Mouse (Mus musculus) cortical plate, adult 2 months (tissue): ENCODE results near the gene Csmd2.

ENCODE experiments used
- CTCF ChIP-seq: fragments of 200-500 bp; IDR thresholded peaks from 2 replicates; pipeline ENCODE4 v1.5.1; 2011; ENCODE audit warnings: mild to moderate bottlenecking, control low read depth, low read length; ENCODE audit not compliant: insufficient read depth; ENCODE audit errors: extremely low read depth
- POLR2A ChIP-seq: fragments of 200-500 bp; IDR thresholded peaks from 2 replicates; pipeline ENCODE4 v1.6.1; 2011; ENCODE audit warnings: mild to moderate bottlenecking, low read length, control low read depth; ENCODE audit not compliant: insufficient read depth; ENCODE audit errors: extremely low read depth

GRCm38 (mm10) chr4:128514496-128514895, 526.8 kb downstream of the Csmd2 start:
- no peak for TF ChIP-seq CTCF
- no peak for TF ChIP-seq POLR2A
